Comparison of ENCODE assay signal across 9 mouse cellular contexts in genomic region chr3:131109066-131109685, GRCm38 (mm10). TPM values are rescaled to one million over a fixed set of nuclear protein-coding genes. Genes with fewer than 3 reads are reported as not detected.
DNase-seq lines count a peak whose midpoint lies in the region; ATAC-seq and TF ChIP-seq lines count a peak whose summit lies in the region.
"Had no signal": no experiment of that assay in that cellular context is flagged by ENCODE, and none has a peak within 500 bp of the region (broad histone marks: within the 10 kb centered on the region; RNA-seq: fewer than 3 reads in every experiment).

No protein-coding gene starts in this region.

- no peak for TF ChIP-seq CTCF in lung, postnatal 0 days (IDR thresholded peaks at IDR 0.05)

- peaks cover 25% of the 10 kb centered on the region for H3K27me3 ChIP-seq in lung, postnatal 0 days (replicated peaks; ENCODE audit: insufficient read depth, low read length)
- H3K27me3 ChIP-seq in embryonic facial prominence, embryonic 15.5 days, result peaks cover 20% of the 10 kb centered on the region
- H3K27me3 ChIP-seq in hindbrain, embryonic 15.5 days, result peaks cover 35% of the 10 kb centered on the region
- peaks cover 93% of the 10 kb centered on the region for H3K27me3 ChIP-seq in neural tube, embryonic 13.5 days

- peak overlapping the region; percentile 57 for H3K4me3 ChIP-seq in lung, postnatal 0 days (ENCODE audit: low read depth, low read length)
- peak overlapping the region; percentile 72 for H3K4me3 ChIP-seq in embryonic facial prominence, embryonic 15.5 days (replicated peaks)
- peak overlapping the region; percentile 48 for H3K4me3 ChIP-seq in hindbrain, embryonic 15.5 days
- H3K4me3 ChIP-seq in neural tube, embryonic 13.5 days, result peak overlapping the region; percentile 42

- peak overlapping the region; percentile 74; the same call in 1 of the 2 replicates for H3K4me2 ChIP-seq in lung, postnatal 0 days (replicated peaks; ENCODE audit: low read depth, low read length)
- peak overlapping the region; percentile 92 for H3K4me2 ChIP-seq in embryonic facial prominence, embryonic 15.5 days (replicated peaks)
- peak overlapping the region; percentile 70 for H3K4me2 ChIP-seq in hindbrain, embryonic 15.5 days
- peak overlapping the region; percentile 61 for H3K4me2 ChIP-seq in neural tube, embryonic 13.5 days

- WGBS in lung, postnatal 0 days, result 7% methylated on average over 15 of the region's 15 CpGs
- 4% methylated on average over 15 of the region's 15 CpGs for WGBS in embryonic facial prominence, embryonic 15.5 days
- 1% methylated on average over 15 of the region's 15 CpGs for whole genome bisulfite sequencing in hindbrain, embryonic 15.5 days
- WGBS in neural tube, embryonic 13.5 days, result under 1% methylated on average over 15 of the region's 15 CpGs

- no peak overlapping the region for H3K9ac ChIP-seq in lung, postnatal 0 days (replicated peaks; ENCODE audit: low read depth)
- H3K9ac ChIP-seq in embryonic facial prominence, embryonic 15.5 days, result 0 out of 2 replicates have a peak overlapping the region, but pooled peaks have one; percentile 7
- H3K9ac ChIP-seq in hindbrain, embryonic 15.5 days, result no peak overlapping the region
- H3K9ac ChIP-seq in neural tube, embryonic 13.5 days, result no peak overlapping the region

- intact Hi-C loops in gastrocnemius, postnatal 14 days (cut with DNase I; ENCODE audit: low total_unique reads), result no loop called here

- H3K9me3 ChIP-seq in lung, postnatal 0 days (ENCODE audit: low read length), result no peaks in the 10 kb centered on the region
- no peaks in the 10 kb centered on the region for H3K9me3 ChIP-seq in embryonic facial prominence, embryonic 15.5 days (replicated peaks)
- H3K9me3 ChIP-seq in hindbrain, embryonic 15.5 days, result no peaks in the 10 kb centered on the region
- no peaks in the 10 kb centered on the region for H3K9me3 ChIP-seq in neural tube, embryonic 13.5 days

- no peaks in the 10 kb centered on the region for H3K36me3 ChIP-seq in lung, postnatal 0 days (ENCODE audit: insufficient read depth, low read length)
- H3K36me3 ChIP-seq in embryonic facial prominence, embryonic 15.5 days, result no peaks in the 10 kb centered on the region
- no peaks in the 10 kb centered on the region for H3K36me3 ChIP-seq in hindbrain, embryonic 15.5 days
- no peaks in the 10 kb centered on the region for H3K36me3 ChIP-seq in neural tube, embryonic 13.5 days

- H3K27ac ChIP-seq in lung, postnatal 0 days (ENCODE audit: low read length), result no peak overlapping the region
- H3K27ac ChIP-seq in embryonic facial prominence, embryonic 15.5 days (replicated peaks), result no peak overlapping the region
- no peak overlapping the region for H3K27ac ChIP-seq in hindbrain, embryonic 15.5 days (replicated peaks)
- H3K27ac ChIP-seq in neural tube, embryonic 13.5 days (replicated peaks), result no peak overlapping the region

- no peak for ATAC-seq in lung, postnatal 0 days
- ATAC-seq in embryonic facial prominence, embryonic 15.5 days (ENCODE audit: insufficient number of reproducible peaks, low FRiP score, low TSS enrichment, low read depth), result no peak
- ATAC-seq in hindbrain, embryonic 15.5 days (ENCODE audit: low FRiP score, low read depth), result no peak
- no peak for ATAC-seq in neural tube, embryonic 13.5 days (ENCODE audit: low read depth)
- no peak for ATAC-seq in activated CD4-positive, CD25-positive, alpha-beta regulatory T cell, adult 4 months

- no peak for DNase-seq in lung, postnatal 0 days (ENCODE audit: low spot score)
- DNase-seq in lung, postnatal 36 days, result no peak
- no peak for DNase-seq in urinary bladder, postnatal 25 days (ENCODE audit: low spot score)
- DNase-seq in gastrocnemius, postnatal 14 days, result no peak
- DNase-seq: left cerebral cortex, postnatal 4 days had no signal

- TF ChIP-seq EP300 in lung, postnatal 0 days (IDR thresholded peaks at IDR 0.05), result no peak

- peaks cover 19% of the 10 kb centered on the region; the same call in 1 of the 2 replicates for H3K4me1 ChIP-seq in lung, postnatal 0 days (ENCODE audit: insufficient read depth, low read depth, low read length)
- peaks cover 58% of the 10 kb centered on the region for H3K4me1 ChIP-seq in embryonic facial prominence, embryonic 15.5 days
- peaks cover 47% of the 10 kb centered on the region for H3K4me1 ChIP-seq in hindbrain, embryonic 15.5 days (replicated peaks)
- H3K4me1 ChIP-seq in neural tube, embryonic 13.5 days (replicated peaks), result peaks cover 61% of the 10 kb centered on the region

RNA-seq across cellular contexts. Expression of gene Lef1, which starts 1.1 kb away (rescaled TPM):
- 6.1 and 6.2 TPM in 2 replicates for polyA plus RNA-seq in lung, postnatal 0 days (2015; fragmentation: Nextera tagmentation; extraction: Ambion mirVana)
- 47.0 and 53.1 TPM in 2 replicates for polyA plus RNA-seq in embryonic facial prominence, embryonic 15.5 days (2015; fragmentation: Nextera tagmentation; extraction: Ambion mirVana)
- 10.2 and 16.0 TPM in 2 replicates for polyA plus RNA-seq in hindbrain, embryonic 15.5 days (2015; fragmentation: Nextera tagmentation; extraction: Ambion mirVana)
- 7.7 and 12.3 TPM in 2 replicates for polyA plus RNA-seq in neural tube, embryonic 13.5 days (2015; fragmentation: Nextera tagmentation; extraction: Ambion mirVana)
- polyA plus RNA-seq in activated CD4-positive, CD25-positive, alpha-beta regulatory T cell, adult 4 months (2017; shearing (Covaris generic)), result 100 to 1,000 TPM; 175 to 182 TPM
- total RNA-seq in gastrocnemius, postnatal 14 days (2021), result under 1 TPM; 0.16 to 0.41 TPM
